In the genomic region with DNA sequence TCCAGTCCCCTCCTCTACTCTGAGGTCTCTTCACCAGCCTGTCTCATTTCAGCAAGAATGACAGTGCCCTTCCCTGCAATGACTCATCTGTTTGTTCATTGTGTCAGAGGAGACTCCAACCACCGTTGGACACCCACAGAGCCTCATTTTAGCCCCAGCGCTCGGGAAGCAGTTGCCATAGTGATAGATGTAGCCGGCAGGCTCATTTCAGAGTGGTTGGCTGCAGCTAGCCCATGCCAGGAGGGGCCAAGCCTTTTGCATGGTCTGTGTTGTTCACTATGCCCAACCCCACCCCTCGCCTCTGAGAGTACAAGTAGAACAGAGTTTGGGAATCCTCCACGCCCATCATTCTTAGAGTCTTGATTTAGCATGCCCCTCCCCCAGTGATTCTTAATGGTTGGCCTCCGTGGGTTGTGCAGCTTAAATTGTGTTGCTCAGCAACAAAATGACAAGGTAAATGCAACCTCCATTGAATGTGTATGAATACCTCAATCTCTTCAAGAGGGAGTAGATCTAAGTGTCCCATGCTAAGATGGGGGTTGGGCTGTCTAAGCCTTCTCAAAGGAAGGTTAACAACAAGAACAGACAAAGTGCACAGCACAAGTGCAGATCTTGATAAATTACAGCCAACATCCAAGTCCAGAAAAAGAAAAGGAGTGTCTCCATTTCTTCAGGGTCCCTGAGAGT, we compare ENCODE assay signal across 8 mouse cellular contexts. TPM values are rescaled to one million over a fixed set of nuclear protein-coding genes. Genes with fewer than 3 reads are reported as not detected.
DNase-seq lines count a peak whose midpoint lies in the region; ATAC-seq and TF ChIP-seq lines count a peak whose summit lies in the region.

No protein-coding gene starts in this region.

- no peak overlapping the region for H3K4me3 ChIP-seq in hindbrain, embryonic 15.5 days
- no peak overlapping the region for H3K4me3 ChIP-seq in stomach, postnatal 0 days (ENCODE audit: low read depth, low read length)

- H3K9ac ChIP-seq in hindbrain, embryonic 15.5 days = no peak overlapping the region
- H3K9ac ChIP-seq in stomach, postnatal 0 days (ENCODE audit: low read length) = no peak overlapping the region

- DNase-seq in MN1 (ENCODE audit: low spot score) = peak; percentile 91
- peak; percentile 81 for DNase-seq in embryo, embryonic 10 days (ENCODE audit: low spot score)
- DNase-seq in stomach, postnatal 0 days (ENCODE audit: low spot score) = peak; percentile 19
- DNase-seq in lung, postnatal 10 days = no peak

- no peak for TF ChIP-seq CTCF in stomach, postnatal 0 days (IDR thresholded peaks at IDR 0.05; ENCODE audit: low read depth)

- WGBS in hindbrain, embryonic 15.5 days = 4% methylated on average over 7 of the region's 7 CpGs
- 15% methylated on average over 7 of the region's 7 CpGs for WGBS in stomach, postnatal 0 days

- peak; percentile 67 for ATAC-seq in hindbrain, embryonic 15.5 days (ENCODE audit: low FRiP score, low read depth)
- peak; percentile 20 for ATAC-seq in megakaryocyte progenitor cell, adult 5-6 weeks (replicated peaks; ENCODE audit: poor library complexity)
- no peak for ATAC-seq in stomach, postnatal 0 days (ENCODE audit: low FRiP score, low TSS enrichment)
- no peak for ATAC-seq in monocyte, adult 5-6 weeks (replicated peaks; ENCODE audit: insufficient number of reproducible peaks, low FRiP score, low TSS enrichment, poor library complexity, severe bottlenecking)
- ATAC-seq in erythroid progenitor cell, adult 5-6 weeks (replicated peaks; ENCODE audit: low FRiP score, poor library complexity, severe bottlenecking) = no peak

- H3K36me3 ChIP-seq in hindbrain, embryonic 15.5 days = no peaks in the 10 kb centered on the region
- H3K36me3 ChIP-seq in stomach, postnatal 0 days (ENCODE audit: control insufficient read depth, insufficient read depth, low read length) = no peaks in the 10 kb centered on the region

- no peaks in the 10 kb centered on the region for H3K9me3 ChIP-seq in hindbrain, embryonic 15.5 days
- no peaks in the 10 kb centered on the region for H3K9me3 ChIP-seq in stomach, postnatal 0 days (ENCODE audit: control insufficient read depth, low read length)

- no peaks in the 10 kb centered on the region for H3K27me3 ChIP-seq in hindbrain, embryonic 15.5 days
- no peaks in the 10 kb centered on the region for H3K27me3 ChIP-seq in stomach, postnatal 0 days (ENCODE audit: control insufficient read depth, insufficient read depth, low read length)

- peaks cover 26% of the 10 kb centered on the region for H3K4me1 ChIP-seq in hindbrain, embryonic 15.5 days (replicated peaks)
- peaks cover 3% of the 10 kb centered on the region; the same call in 1 of the 2 replicates for H3K4me1 ChIP-seq in stomach, postnatal 0 days (replicated peaks; ENCODE audit: control insufficient read depth, insufficient read depth)

- peak overlapping the region; percentile 10; the same call in 1 of the 2 replicates for H3K27ac ChIP-seq in hindbrain, embryonic 15.5 days (replicated peaks)
- no peak overlapping the region for H3K27ac ChIP-seq in stomach, postnatal 0 days (replicated peaks)

- no peak for TF ChIP-seq EP300 in stomach, postnatal 0 days (optimal IDR thresholded peaks at IDR 0.05)

- H3K4me2 ChIP-seq in hindbrain, embryonic 15.5 days = peak overlapping the region; percentile 22
- H3K4me2 ChIP-seq in stomach, postnatal 0 days (replicated peaks; ENCODE audit: low read depth) = no peak overlapping the region

RNA-seq across cellular contexts. Expression of gene March6, which starts 5.3 kb away (rescaled TPM):
- 75.4 and 75.5 TPM in 2 replicates for polyA plus RNA-seq in hindbrain, embryonic 15.5 days (2015; fragmentation: Nextera tagmentation; extraction: Ambion mirVana)
- total RNA-seq in megakaryocyte progenitor cell, adult 5-6 weeks (2015) = 39.3 and 42.5 TPM in 2 replicates
- 28.8 and 38.8 TPM in 2 replicates for total RNA-seq in megakaryocyte progenitor cell, adult 5-6 weeks (2017)
- polyA plus RNA-seq in stomach, postnatal 0 days (2015; fragmentation: Nextera tagmentation; extraction: Ambion mirVana) = 12.6 and 12.9 TPM in 2 replicates
- total RNA-seq in monocyte, adult 5-6 weeks (2017) = 34.1 to 61.0 TPM (median 34.3 TPM) in 3 replicates
- total RNA-seq in erythroid progenitor cell, adult 5-6 weeks (2015; ENCODE audit: low replicate concordance) = 48.3 and 78.4 TPM in 2 replicates
- 73.2 and 98.7 TPM in 2 replicates for total RNA-seq in erythroid progenitor cell, adult 5-6 weeks (2017; ENCODE audit: low replicate concordance)

RNA-seq across cellular contexts. Expression of gene Cmbl, which starts 29.0 kb away (rescaled TPM):
- polyA plus RNA-seq in hindbrain, embryonic 15.5 days (2015; fragmentation: Nextera tagmentation; extraction: Ambion mirVana) = 11.1 and 15.6 TPM in 2 replicates
- not detected in 2 replicates for total RNA-seq in megakaryocyte progenitor cell, adult 5-6 weeks (2015)
- not detected in 2 replicates for total RNA-seq in megakaryocyte progenitor cell, adult 5-6 weeks (2017)
- 37.8 and 38.2 TPM in 2 replicates for polyA plus RNA-seq in stomach, postnatal 0 days (2015; fragmentation: Nextera tagmentation; extraction: Ambion mirVana)
- not detected in 3 replicates for total RNA-seq in monocyte, adult 5-6 weeks (2017)
- 2.5 and 12.2 TPM in 2 replicates for total RNA-seq in erythroid progenitor cell, adult 5-6 weeks (2015; ENCODE audit: low replicate concordance)
- 7.3 and 8.3 TPM in 2 replicates for total RNA-seq in erythroid progenitor cell, adult 5-6 weeks (2017; ENCODE audit: low replicate concordance)

Comparison
In these comparisons a context has a peak if more than half of its experiments do, and no peak if none do; other contexts are left out.
1. ATAC-seq: peak in hindbrain, embryonic 15.5 days (single experiment) and megakaryocyte progenitor cell, adult 5-6 weeks (single experiment); none in stomach, postnatal 0 days (single experiment), monocyte, adult 5-6 weeks (single experiment) and erythroid progenitor cell, adult 5-6 weeks (single experiment).